Mouse (Mus musculus) telencephalon, adult 2 months (tissue): ENCODE measurements at regions not wholly inside any gene's neighbourhood (a gene's known extent, or its start where the extent isn't known, plus 50 kb on each side); places are given as distances from the start of the nearest gene placed in this dataset.
A peak's percentile ranks its signal among the peaks of the same experiment; 100 is the strongest.

ENCODE experiments used
- DNase-seq: peaks from one replicate; pipeline ENCODE4 v3.0.0-alpha.2; 2011; ENCODE audit warnings: low read depth, low spot score

DNA sequence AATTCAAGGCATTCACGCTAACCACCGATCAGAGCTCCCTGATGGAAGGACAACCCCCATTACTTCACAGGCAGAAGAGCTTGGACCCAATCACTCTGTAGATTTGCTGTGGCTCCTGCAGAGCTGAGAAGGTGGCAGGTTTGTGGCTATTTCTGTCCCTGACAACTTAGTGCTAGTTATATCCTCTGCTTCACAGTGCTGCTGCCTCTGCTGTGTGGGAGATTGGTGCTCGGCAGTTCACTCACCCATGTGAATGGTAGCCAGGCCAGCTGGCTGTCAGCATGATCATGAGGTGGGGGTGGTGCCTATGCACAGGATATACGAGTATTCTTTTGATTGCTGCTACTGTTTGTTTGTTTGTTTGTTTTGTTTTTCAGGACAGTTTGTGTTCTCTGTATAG lies 113.9 kb downstream of the Gm10131 start:
- DNase-seq: peak; percentile 51

DNA sequence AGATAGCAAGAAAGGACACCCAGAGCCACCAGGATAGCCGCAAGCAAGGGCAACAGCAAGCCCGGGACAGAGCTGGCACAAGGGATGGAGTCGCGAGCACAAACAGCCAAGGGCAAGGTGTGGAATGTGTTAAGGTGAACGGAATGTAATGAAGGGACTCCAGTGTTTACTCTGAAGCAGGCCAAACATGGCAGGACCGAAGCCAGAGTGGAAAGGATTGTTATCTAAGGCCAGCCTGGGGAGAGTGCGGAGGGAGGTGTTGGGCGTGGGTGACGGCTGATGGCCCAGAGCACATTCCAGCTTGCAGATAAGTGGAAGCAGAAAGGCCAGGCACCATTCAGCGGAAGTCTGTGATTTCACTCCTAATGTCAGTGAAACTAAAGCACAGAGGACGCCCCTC lies 118.6 kb downstream of the Gm10131 start:
- no peak for DNase-seq

DNA sequence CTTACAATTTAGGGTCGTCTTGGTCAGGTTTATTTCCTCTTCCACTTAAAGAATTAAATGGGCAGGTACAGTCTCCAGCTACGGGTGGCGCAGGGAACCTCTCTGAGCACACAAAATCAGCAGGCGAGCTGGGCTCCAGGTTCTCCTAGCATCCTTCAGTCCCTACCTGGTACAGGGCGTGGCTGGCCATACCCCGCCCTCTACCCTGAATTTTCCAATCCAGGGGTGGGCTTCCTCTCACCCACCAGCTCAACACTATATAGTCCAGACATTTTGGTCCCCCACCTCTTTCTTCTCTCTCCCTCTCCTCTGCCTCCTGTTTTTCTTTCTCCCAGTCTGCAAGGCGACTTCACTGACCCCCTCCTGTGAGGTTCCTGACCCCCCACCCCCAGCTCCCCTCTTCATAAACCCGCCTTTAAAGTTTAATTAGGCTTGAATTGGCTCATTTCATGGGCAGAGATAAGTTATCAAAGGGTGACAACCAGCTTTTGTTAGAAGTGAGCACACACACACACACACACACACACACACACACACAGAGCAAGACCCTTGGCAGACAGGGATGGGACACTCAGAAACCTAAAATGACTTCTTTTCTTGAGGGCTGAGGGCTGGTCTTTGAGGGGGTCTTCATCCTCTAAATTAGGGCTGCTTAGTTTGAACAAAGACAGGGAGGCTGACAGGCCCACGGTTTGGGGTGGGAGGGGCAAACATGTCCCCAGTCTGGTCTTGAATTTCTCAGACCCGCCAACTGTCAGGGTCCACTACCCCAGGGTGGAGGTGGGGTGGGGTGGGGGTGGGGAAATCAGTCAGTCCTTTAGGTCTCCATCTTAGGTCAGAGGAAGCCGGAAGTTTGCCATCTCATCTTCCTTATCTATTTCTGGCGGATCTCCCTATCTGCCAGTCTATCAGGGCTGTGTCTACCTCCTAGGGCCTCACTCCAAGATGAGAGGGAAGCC lies 119.3 kb downstream of the Gm10131 start:
- DNase-seq: no peak

DNA sequence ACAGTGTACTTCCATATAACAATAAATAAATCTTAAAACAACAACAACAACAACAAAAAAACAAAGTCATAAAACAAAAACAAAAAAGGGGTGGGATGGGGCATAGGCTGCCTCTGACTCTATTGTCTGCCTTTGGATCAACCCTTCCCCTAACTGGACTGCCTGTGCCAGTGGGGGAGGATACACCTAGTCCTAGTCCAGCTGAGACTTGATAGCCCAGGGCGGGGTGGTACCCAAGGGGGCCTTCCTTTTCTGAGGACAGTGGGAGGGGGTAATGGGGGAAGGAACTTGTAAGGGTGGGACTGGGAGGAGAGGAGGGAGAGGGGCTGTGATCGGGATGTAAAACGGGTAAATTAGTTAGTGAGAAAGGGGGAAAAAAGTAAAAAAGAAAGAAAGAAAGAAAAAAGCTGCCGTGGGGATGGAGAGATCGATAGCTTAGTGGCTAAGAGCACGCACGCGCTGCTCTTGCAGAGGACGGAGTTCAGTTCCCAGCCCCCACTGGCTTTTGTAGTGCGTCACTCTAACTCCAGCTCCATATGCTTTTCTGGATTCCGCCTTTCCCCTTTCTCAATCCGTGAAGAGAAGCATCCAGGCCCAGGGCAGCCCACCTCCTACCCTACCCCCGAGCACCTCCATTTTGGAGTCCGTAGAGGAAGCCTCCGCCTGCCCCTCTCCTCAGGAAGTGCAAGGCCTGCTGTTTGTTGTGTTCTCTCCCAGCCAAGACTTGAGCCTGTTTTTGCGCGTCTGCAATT lies 120.2 kb downstream of the Gm10131 start:
- DNase-seq: no peak

DNA sequence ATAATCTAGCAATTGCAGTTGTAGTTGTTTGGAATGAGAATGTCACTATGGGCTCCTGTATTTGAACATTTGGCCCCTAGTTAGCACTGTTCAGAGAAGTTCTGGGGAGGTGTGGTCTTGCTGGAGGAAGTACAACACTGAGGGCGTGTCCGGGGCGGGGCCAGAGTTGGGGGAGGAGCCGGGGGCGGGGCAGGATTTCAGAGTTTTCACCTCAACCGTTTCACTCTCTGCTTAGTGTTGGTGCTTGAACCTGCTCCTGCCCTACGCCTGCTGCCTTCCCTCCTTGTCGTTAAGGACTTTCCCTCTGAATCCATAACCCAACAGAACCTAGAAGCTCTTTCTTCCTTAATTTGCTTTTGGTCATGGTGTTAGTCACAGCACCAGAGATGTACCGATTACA lies 121.5 kb downstream of the Gm10131 start:
- DNase-seq: no peak

DNA sequence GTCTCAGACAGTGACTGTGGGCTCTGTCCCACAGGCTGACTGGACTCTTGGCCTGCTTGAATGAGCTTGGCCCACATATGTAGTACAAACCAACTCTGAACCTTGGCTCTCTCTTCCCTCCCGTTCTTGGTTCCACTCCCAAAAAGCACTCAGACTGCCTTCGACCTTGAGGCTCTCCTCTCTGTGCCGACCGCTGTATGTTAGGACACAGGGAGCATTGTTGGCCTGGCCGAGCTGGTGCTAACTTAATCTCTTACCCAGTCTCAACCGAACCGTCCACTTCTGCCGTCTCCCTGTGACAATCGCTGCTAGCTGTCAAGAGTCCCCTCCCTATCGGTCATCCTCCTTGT lies 123.8 kb downstream of the Gm10131 start:
- no peak for DNase-seq

DNA sequence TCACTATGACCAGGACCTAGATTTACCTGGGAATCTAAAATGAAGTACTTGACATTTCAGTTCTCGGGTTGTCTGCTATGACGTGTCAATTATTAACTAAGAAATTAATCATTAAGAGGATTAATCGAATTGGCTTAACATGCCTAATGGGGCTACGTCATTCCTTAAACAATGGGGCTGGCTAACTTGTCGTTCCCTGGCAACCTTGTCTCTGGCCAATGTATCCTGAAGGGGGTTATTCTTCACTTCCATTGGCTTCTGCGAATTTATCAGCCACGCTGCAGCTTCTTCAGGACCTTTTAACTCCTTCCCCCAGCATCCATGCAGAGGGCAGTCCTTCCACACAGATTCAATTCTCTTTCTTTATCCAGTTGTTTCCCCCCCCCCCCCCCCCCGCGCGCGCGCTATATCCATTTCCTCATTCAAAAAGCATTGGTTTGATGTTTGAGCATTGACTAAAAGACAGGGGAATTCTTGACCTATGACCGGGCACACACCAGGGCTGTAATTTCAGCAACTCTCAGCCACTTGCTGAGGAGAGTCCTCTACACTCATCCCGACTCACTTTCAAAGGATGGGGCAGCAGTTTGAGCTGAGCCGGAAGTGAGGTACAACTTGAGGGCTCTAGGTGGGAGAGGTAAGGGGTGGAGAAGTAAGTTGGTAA lies 124.3 kb downstream of the Gm10131 start:
- no peak for DNase-seq

DNA sequence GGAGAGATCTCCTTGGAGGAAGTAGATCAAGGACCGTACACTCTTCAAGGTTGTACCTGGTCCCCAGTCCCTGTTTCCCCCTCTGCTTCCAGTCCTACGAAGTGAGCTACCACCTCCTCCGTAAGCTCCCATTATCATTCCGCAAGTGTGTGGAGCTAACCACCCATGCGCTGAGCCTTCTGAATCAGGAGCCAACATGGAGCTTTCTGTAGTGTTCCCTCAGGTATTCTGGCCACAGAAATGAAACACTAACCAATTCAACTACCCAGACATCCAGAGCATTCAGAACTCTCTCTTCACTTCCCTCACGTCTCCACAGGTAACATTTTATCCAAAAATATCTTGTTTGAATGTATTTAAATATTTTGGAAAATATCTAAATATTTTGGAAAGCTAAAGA lies 124.9 kb downstream of the Gm10131 start:
- no peak for DNase-seq

DNA sequence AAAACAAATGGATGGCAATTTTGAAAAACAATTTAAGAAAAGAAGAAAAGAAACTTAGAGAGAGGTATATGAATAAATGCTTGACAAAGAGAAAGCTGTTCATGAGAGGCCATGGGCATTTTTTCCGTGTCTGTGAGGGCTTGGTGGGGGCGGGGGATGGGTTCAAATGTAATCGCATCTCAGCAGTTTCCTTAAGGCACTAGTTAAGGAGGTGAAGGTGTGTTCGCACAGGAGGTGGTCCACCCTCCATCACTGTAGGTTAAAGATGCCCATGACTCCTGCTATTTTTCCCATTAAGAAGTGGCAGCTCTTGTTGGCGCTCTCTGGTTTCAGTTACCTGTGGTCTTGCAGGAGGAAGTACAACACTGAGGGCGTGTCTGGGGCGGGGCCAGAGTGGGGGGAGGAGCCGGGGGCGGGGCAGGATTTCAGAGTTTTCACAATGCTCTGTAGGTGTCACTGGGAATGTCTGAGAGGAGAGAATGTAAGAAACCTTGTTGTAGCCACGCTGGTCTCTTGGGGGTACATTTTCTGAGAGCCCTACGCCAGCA lies 126.0 kb downstream of the Gm10131 start:
- DNase-seq: no peak

DNA sequence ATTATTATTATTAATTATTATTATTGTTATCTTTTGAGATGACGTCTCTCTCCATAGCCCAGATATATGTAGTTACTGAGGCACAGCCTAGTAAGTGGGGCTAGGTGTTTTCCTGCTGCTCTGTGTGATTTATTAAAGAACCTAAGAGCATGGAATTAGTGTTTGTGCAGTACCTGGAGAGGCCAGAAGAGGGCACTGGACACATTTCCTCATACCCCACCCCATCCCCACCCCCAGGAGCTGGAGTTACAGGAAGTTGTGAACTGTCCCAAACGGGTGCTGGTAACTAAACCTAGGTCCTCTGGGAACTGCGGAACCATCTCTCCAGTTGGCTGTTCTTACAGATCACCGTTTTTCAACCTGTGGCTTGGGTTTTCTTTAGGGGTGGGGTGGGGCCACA lies 129.9 kb downstream of the Gm10131 start:
- no peak for DNase-seq

DNA sequence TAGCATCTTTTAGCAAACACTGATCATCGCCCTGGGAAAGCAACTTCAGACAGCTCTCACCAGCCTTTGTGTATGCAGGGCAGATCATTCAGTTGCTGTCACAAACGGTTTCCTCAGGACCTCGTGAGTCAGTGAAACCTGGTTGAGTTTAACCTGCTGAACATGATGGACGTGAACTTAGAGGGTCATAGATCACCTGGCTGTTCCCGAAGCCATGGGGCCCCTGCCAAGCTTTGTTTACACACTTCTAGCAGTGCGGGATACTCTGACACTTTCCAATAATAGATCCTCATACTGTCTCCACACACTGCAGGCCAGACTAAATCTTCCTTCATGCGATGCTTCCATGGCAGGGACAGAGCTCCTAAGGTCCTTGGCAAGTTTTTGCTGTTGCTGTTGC lies 130.5 kb downstream of the Gm10131 start:
- DNase-seq: no peak
